Mouse (Mus musculus) olfactory bulb, adult 2 months (tissue): Measurements from ENCODE around the gene Gm884.

ENCODE experiments used
- CTCF ChIP-seq: fragments of 200-500 bp; IDR thresholded peaks from 2 replicates; pipeline ENCODE4 v1.5.1; 2012; ENCODE audit warnings: low read depth, mild to moderate bottlenecking, low read length, moderate library complexity; ENCODE audit not compliant: insufficient read depth
- POLR2A ChIP-seq: fragments of 200-500 bp; IDR thresholded peaks from 2 replicates; pipeline ENCODE4 v1.6.1; 2012; ENCODE audit warnings: mild to moderate bottlenecking, low read depth, low read length, moderate library complexity; ENCODE audit not compliant: insufficient read depth

GRCm38 (mm10) chr11:103512111-103512510, 108.8 kb downstream of the Gm884 start:
- TF ChIP-seq CTCF (no peak), POLR2A (no peak)
